Mouse (Mus musculus) inflammation-experienced regulatory T-cells, adult 6 months (primary cell): ENCODE data around the gene Ppp1r14c. TPM values are rescaled to one million over a fixed set of nuclear protein-coding genes. Genes with fewer than 3 reads are reported as not detected.
"Not testable (repeated sequence)": the region's sequence is repeated elsewhere in the genome, so short reads cannot be mapped to it uniquely, and the experiment has no call there.

ENCODE experiments used
- ATAC-seq: one replicate; pipeline ENCODE4 v1.8.0; 2017
- polyA plus RNA-seq, 3 experiments: library from polyadenylated mRNA; unstranded; fragments of 100-300 nt; shearing (Covaris generic); gene quantifications; one replicate each; pipeline ENCODE4 v1.2.1; 2017

Gene Ppp1r14c
- polyA plus RNA-seq, 3 experiments from 2014 or later = 0.21 to 0.70 (median 0.37) TPM

- ATAC-seq = no peak
Measured at GRCm38 (mm10) chr10:3476611-3477010, 110.8 kb downstream of the Ppp1r14c start.

GRCm38 (mm10) chr10:3479772-3480171, 113.9 kb downstream of the Ppp1r14c start:
- no peak for ATAC-seq

- ATAC-seq = no peak
Measured at GRCm38 (mm10) chr10:3490052-3490451, 124.2 kb downstream of the Ppp1r14c start.

- ATAC-seq = no peak
Measured at GRCm38 (mm10) chr10:3496791-3497190, 130.9 kb downstream of the Ppp1r14c start.

GRCm38 (mm10) chr10:3500846-3501245, 135.0 kb downstream of the Ppp1r14c start:
- not testable (repeated sequence) for ATAC-seq

GRCm38 (mm10) chr10:3507484-3508221, 141.8 kb downstream of the Ppp1r14c start:
- ATAC-seq = no peak

GRCm38 (mm10) chr10:3508222-3508588, 142.3 kb downstream of the Ppp1r14c start:
- ATAC-seq = no peak

- ATAC-seq = no peak
Measured at GRCm38 (mm10) chr10:3508746-3509145, 142.9 kb downstream of the Ppp1r14c start.

GRCm38 (mm10) chr10:3509663-3510277, 143.9 kb downstream of the Ppp1r14c start:
- ATAC-seq = no peak

GRCm38 (mm10) chr10:3510486-3510885, 144.6 kb downstream of the Ppp1r14c start:
- ATAC-seq = no peak

- no peak for ATAC-seq
Measured at GRCm38 (mm10) chr10:3511401-3511800, 145.5 kb downstream of the Ppp1r14c start.

- no peak for ATAC-seq
Measured at GRCm38 (mm10) chr10:3512620-3513305, 146.9 kb downstream of the Ppp1r14c start.

GRCm38 (mm10) chr10:3513947-3514346, 148.1 kb downstream of the Ppp1r14c start:
- no peak for ATAC-seq

Other genes starting within 250 kb of the Ppp1r14c start
- gene H60c, start 98.3 kb upstream of the Ppp1r14c start, polyA plus RNA-seq = not detected
- gene Iyd, start 174.2 kb downstream of the Ppp1r14c start, polyA plus RNA-seq = not detected